Mouse (Mus musculus) heart, adult 2 months (tissue): ENCODE measurements around the gene Tmprss13. TPM values are rescaled to one million over a fixed set of nuclear protein-coding genes. Genes with fewer than 3 reads are reported as not detected.

Source experiments
- DNase-seq, 2 experiments: peaks; one replicate each; pipeline ENCODE4 v3.0.0; 2021
- H3K27ac ChIP-seq: fragments of 200-600 bp; 2 replicates; pipeline ENCODE4 v1.8.1; 2022
- H3K27me3 ChIP-seq: fragments of 200-500 bp; 2 replicates; pipeline ENCODE4 v1.6.1; 2012; ENCODE audit warnings: mild to moderate bottlenecking, low read length, inconsistent platforms, mixed read lengths; ENCODE audit not compliant: control insufficient read depth, insufficient read depth
- H3K36me3 ChIP-seq: fragments of 200-500 bp; 2 replicates; pipeline ENCODE4 v1.6.1; 2012; ENCODE audit warnings: low read length, inconsistent platforms; ENCODE audit not compliant: control insufficient read depth, insufficient read depth
- H3K4me1 ChIP-seq: fragments of 200-500 bp; 2 replicates; pipeline ENCODE4 v1.6.1; 2011; ENCODE audit warnings: low read length; ENCODE audit not compliant: control insufficient read depth, insufficient read depth
- H3K4me3 ChIP-seq: fragments of 200-600 bp; 2 replicates; pipeline ENCODE4 v1.8.1; 2022
- H3K79me2 ChIP-seq: fragments of 200-500 bp; replicated peaks from 2 replicates; pipeline ENCODE4 v1.6.1; 2012; ENCODE audit warnings: mild to moderate bottlenecking, inconsistent platforms, low read length, moderate library complexity, mixed read lengths; ENCODE audit not compliant: control insufficient read depth, insufficient read depth
- H3K9ac ChIP-seq: fragments of 200-500 bp; 2 replicates; pipeline ENCODE4 v1.6.1; 2012; ENCODE audit warnings: low read depth, mild to moderate bottlenecking, control low read depth, inconsistent platforms, low read length, mixed read lengths
- CTCF ChIP-seq: fragments of 200-600 bp; IDR thresholded peaks from 2 replicates; pipeline ENCODE4 v1.8.1; 2022; ENCODE audit warnings: antibody characterized with exemption, mild to moderate bottlenecking, moderate library complexity
- EP300 ChIP-seq: fragments of 200-500 bp; IDR thresholded peaks from 2 replicates; pipeline ENCODE4 v1.6.1; 2011; ENCODE audit warnings: low read depth, low read length, control low read depth; ENCODE audit not compliant: insufficient read depth
- POLR2A ChIP-seq: fragments of 200-500 bp; IDR thresholded peaks from 2 replicates; pipeline ENCODE4 v1.6.1; 2011; ENCODE audit warnings: mild to moderate bottlenecking, low read depth, low read length, control low read depth; ENCODE audit not compliant: insufficient read depth
- WGBS: fragments of 180-500 bp; shearing (Covaris S2); methylation state at CpG from one replicate; pipeline ENCODE4 v1.1.7; 2018; 5-methylcytosine and 5-hydroxymethylcytosine counted together
- intact Hi-C: fragments of 180-260 bp; cut with DNase I; formaldehyde crosslinking; loops from one replicate; pipeline ENCODE4 v1.15.1; 2025
- polyA plus RNA-seq: library from polyadenylated mRNA; depleted of rRNA; stranded (reverse); fragments of >200 nt; gene quantifications from 2 replicates; pipeline ENCODE4 v1.2.3, GENCODE M21; 2012
- total RNA-seq, 2 experiments: library from RNA; stranded (reverse); gene quantifications; 2 replicates each; pipeline ENCODE4 v1.2.3; 2021

Gene Tmprss13
- total and polyA plus RNA-seq, 3 experiments: 5.4 to 6.9 (median 6.9) TPM

DNA sequence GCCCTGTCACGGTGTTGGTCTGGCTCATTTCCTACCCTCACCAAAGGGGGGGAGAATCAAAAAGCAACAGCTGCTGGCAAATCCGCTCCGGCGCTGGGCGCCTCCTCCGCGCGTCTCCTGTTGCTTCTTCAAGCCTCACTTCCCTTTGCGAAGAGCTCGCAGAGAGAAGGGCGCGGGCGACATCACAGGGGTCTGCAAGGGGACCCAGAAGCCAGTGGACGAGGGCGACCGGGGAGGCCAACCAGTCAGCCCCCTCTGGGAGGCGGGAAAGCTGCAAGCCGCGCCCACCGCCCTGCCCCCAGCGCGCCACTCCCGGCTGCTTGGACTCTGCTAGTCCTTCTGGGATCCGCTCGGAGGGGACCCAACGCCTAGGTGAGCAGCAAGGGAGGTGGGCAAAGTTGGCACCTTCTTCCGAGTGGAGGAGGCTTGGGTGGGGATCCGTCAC, 51.2 kb downstream of the Tmprss13 start, which contains the start of gene Fxyd6:
TSS of gene Fxyd6 (plus strand) at position 69 of the 445 bp plus-strand sequence.
- peaks cover 25% of the 10 kb centered on the region for H3K4me1 ChIP-seq
- H3K79me2 ChIP-seq: no peaks in the 10 kb centered on the region; the same call in 1 of the 2 replicates
- peak within 1 kb of the TSS; percentile 78 for H3K9ac ChIP-seq
- H3K4me3 ChIP-seq: peak within 1 kb of the TSS; percentile 59
- peaks cover 3% of the 10 kb centered on the region for H3K36me3 ChIP-seq
- WGBS: under 1% methylated on average over 28 of the region's 28 CpGs
- H3K27me3 ChIP-seq: no peaks in the 10 kb centered on the region
- intact Hi-C loops: no loop called here
- peak; percentile 51; the same call in 1 of the 2 replicates for TF ChIP-seq POLR2A
- TF ChIP-seq EP300: no peak
- H3K27ac ChIP-seq: peak within 1 kb of the TSS; percentile 73
- peak; percentile 72 to 80 for DNase-seq

DNA sequence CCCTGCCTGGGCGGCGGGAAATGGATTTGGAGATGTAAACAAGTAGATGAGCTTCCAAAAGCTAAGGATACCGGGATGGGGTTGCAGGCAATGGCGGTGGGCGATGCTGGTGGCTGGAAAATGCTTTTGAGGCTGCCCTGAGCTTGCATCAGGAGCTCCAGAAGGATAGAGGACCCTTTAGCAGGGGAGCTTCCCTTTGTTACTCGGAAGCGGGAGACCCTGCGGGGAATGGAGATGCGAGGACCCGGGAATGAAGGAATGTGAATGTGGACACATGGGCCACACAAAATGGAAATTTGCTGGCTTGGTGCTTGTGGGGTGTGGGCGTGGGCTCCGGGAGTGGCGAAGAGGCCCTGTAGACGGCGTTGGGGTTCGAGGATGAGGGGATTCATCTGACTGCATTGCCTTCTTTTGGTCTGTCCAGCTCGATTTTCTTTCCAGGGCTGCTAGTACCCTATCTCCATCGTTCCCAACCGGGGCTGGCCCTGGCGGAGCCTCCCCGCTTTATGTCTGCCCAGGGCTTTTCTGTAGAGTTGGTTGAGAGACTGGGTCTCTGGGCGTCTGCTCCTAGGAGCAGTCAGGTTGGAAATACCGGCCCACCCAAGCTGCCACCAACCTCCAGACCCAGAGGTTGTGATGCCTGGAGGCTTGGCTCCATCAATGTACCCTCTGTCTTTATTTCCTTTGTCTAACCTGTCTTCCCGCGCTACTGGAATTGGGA, 51.9 kb downstream of the Tmprss13 start:
- H3K4me3 ChIP-seq: peak overlapping the region; percentile 59
- no peak for TF ChIP-seq EP300
- no peak for TF ChIP-seq CTCF
- TF ChIP-seq POLR2A: no peak
- peaks cover 25% of the 10 kb centered on the region for H3K4me1 ChIP-seq
- no peaks in the 10 kb centered on the region; the same call in 1 of the 2 replicates for H3K79me2 ChIP-seq
- DNase-seq: no peak
- WGBS: 25% methylated on average over 25 of the region's 25 CpGs
- intact Hi-C loops: no loop called here
- H3K9ac ChIP-seq: peak overlapping the region; percentile 78
- peak overlapping the region; percentile 53 for H3K27ac ChIP-seq
- H3K27me3 ChIP-seq: no peaks in the 10 kb centered on the region
- H3K36me3 ChIP-seq: peaks cover 3% of the 10 kb centered on the region

DNA sequence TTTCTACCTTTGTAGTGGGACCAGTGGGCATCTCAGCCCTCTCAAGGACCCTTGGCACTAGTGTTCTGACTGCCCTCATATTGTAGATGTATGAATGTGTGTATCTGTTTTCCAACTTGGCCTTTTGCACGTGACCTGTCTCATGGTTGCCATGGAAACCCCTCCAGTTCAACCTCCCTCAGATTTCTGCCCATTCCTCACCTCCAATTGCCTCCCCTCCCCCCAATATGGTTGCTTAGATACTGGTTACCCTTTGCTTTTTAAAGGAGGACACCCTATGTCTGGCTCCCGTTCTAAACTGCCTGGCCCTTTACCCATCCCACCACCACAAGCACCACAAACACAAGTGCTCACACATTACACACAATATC, 52.4 kb downstream of the Tmprss13 start:
- Histone ChIP-seq H3K36me3 (peaks cover 3% of the 10 kb centered on the region), H3K9ac (no peak overlapping the region), H3K27ac (no peak overlapping the region), H3K4me3 (no peak overlapping the region), H3K27me3 (no peaks in the 10 kb centered on the region), H3K4me1 (peaks cover 25% of the 10 kb centered on the region), H3K79me2 (no peaks in the 10 kb centered on the region; the same call in 1 of the 2 replicates)
- DNase-seq: no peak
- 70% methylated on average over 2 of the region's 2 CpGs for WGBS
- TF ChIP-seq EP300 (no peak), CTCF (no peak), POLR2A (no peak)
- intact Hi-C loops: no loop called here

GRCm38 (mm10) chr9:45373896-45374295, 55.0 kb downstream of the Tmprss13 start:
- WGBS: 48% methylated on average over 3 of the region's 3 CpGs
- no peak for DNase-seq
- no peak for TF ChIP-seq CTCF
- Histone ChIP-seq H3K4me3 (no peak overlapping the region), H3K36me3 (peaks cover 1% of the 10 kb centered on the region), H3K27ac (no peak overlapping the region), H3K79me2 (no peaks in the 10 kb centered on the region; the same call in 1 of the 2 replicates), H3K4me1 (peaks cover 15% of the 10 kb centered on the region), H3K9ac (no peak overlapping the region), H3K27me3 (no peaks in the 10 kb centered on the region)
- intact Hi-C loops: no loop called here

GRCm38 (mm10) chr9:45374988-45375502, 56.1 kb downstream of the Tmprss13 start:
- H3K9ac ChIP-seq: no peak overlapping the region
- no peak for TF ChIP-seq CTCF
- TF ChIP-seq POLR2A: no peak
- TF ChIP-seq EP300: no peak
- no peaks in the 10 kb centered on the region for H3K27me3 ChIP-seq
- no peaks in the 10 kb centered on the region for H3K36me3 ChIP-seq
- intact Hi-C loops: no loop called here
- 80% methylated on average over 6 of the region's 6 CpGs for WGBS
- H3K4me3 ChIP-seq: no peak overlapping the region
- H3K79me2 ChIP-seq: no peaks in the 10 kb centered on the region; the same call in 1 of the 2 replicates
- no peak for DNase-seq
- peaks cover 9% of the 10 kb centered on the region for H3K4me1 ChIP-seq
- no peak overlapping the region for H3K27ac ChIP-seq

- Histone ChIP-seq H3K27me3 (no peaks in the 10 kb centered on the region), H3K27ac (no peak overlapping the region), H3K4me1 (peaks cover 7% of the 10 kb centered on the region), H3K4me3 (no peak overlapping the region), H3K79me2 (no peaks in the 10 kb centered on the region), H3K9ac (no peak overlapping the region), H3K36me3 (no peaks in the 10 kb centered on the region)
- intact Hi-C loops: no loop called here
- no peak for DNase-seq
- 48% methylated on average over 4 of the region's 4 CpGs for WGBS
- TF ChIP-seq CTCF (no peak), POLR2A (no peak), EP300 (no peak)
Observed at GRCm38 (mm10) chr9:45376427-45376826, 57.5 kb downstream of the Tmprss13 start.
